Mouse (Mus musculus): ENCODE data around the gene Taf8. TPM values are rescaled to one million over a fixed set of nuclear protein-coding genes. Genes with fewer than 3 reads are reported as not detected.

Gene Taf8
- total RNA-seq (2014; rRNA removed) (17.9 and 22.2 TPM in 2 replicates), polyA plus RNA-seq (2015; fragmentation: Nextera tagmentation; extraction: Ambion mirVana) (11.8 and 12.3 TPM in 2 replicates)

- Histone ChIP-seq H3K4me2 (ENCODE audit: low read depth, low read length) (peak within 1 kb of the TSS; percentile 91), H3K9ac (replicated peaks; ENCODE audit: low read length) (peak within 1 kb of the TSS; percentile 66), H3K27me3 (ENCODE audit: insufficient read depth, low read length) (no peaks in the 10 kb centered on the region), H3K4me1 (ENCODE audit: insufficient read depth, low read length) (peaks cover 12% of the 10 kb centered on the region), H3K9me3 (ENCODE audit: low read length) (no peaks in the 10 kb centered on the region), H3K36me3 (ENCODE audit: insufficient read depth, low read length) (peaks cover 16% of the 10 kb centered on the region), H3K27ac (peak within 1 kb of the TSS; percentile 77), H3K4me3 (ENCODE audit: low read length) (peak within 1 kb of the TSS; percentile 58)
- ATAC-seq, result peak; percentile 98
- peak; percentile 96 for DNase-seq (ENCODE audit: low spot score)
- 2% methylated on average over 40 of the region's 40 CpGs for WGBS
- TF ChIP-seq CTCF (IDR thresholded peaks at IDR 0.05; ENCODE audit: low read depth), result no peak
These were observed at the start of gene Taf8 for GRCm38 (mm10) chr17:47501946-47502706. TSS of gene Taf8 (minus strand) at chr17:47502292.

GRCm38 (mm10) chr17:47551049-47551448, 49.0 kb upstream of the Taf8 start:
- ATAC-seq (no peak), DNase-seq (ENCODE audit: low spot score) (no peak)
- no peaks in the 10 kb centered on the region for H3K27me3 ChIP-seq (ENCODE audit: insufficient read depth, low read length)
- H3K27ac ChIP-seq, result no peak overlapping the region
- no peak overlapping the region for H3K9ac ChIP-seq (replicated peaks; ENCODE audit: low read length)
- no peak for TF ChIP-seq CTCF (IDR thresholded peaks at IDR 0.05; ENCODE audit: low read depth)
- no peak overlapping the region for H3K4me2 ChIP-seq (ENCODE audit: low read depth, low read length)
- H3K4me1 ChIP-seq (ENCODE audit: insufficient read depth, low read length), result no peaks in the 10 kb centered on the region
- H3K4me3 ChIP-seq (ENCODE audit: low read length), result no peak overlapping the region
- H3K36me3 ChIP-seq (ENCODE audit: insufficient read depth, low read length), result no peaks in the 10 kb centered on the region
- H3K9me3 ChIP-seq (ENCODE audit: low read length), result no peaks in the 10 kb centered on the region
- 70% methylated on average over 7 of the region's 7 CpGs for WGBS

GRCm38 (mm10) chr17:47545861-47546331, 43.8 kb upstream of the Taf8 start:
- Histone ChIP-seq H3K4me1 (ENCODE audit: insufficient read depth, low read length) (no peaks in the 10 kb centered on the region), H3K4me2 (ENCODE audit: low read depth, low read length) (peak overlapping the region; percentile 36), H3K27ac (peak overlapping the region; percentile 41; the same call in 1 of the 2 replicates), H3K9me3 (ENCODE audit: low read length) (no peaks in the 10 kb centered on the region), H3K9ac (replicated peaks; ENCODE audit: low read length) (no peak overlapping the region), H3K27me3 (ENCODE audit: insufficient read depth, low read length) (no peaks in the 10 kb centered on the region), H3K36me3 (ENCODE audit: insufficient read depth, low read length) (no peaks in the 10 kb centered on the region), H3K4me3 (ENCODE audit: low read length) (no peak overlapping the region)
- peak; percentile 61 for DNase-seq (ENCODE audit: low spot score)
- peak; percentile 78 for ATAC-seq
- no peak for TF ChIP-seq CTCF (IDR thresholded peaks at IDR 0.05; ENCODE audit: low read depth)
- WGBS, result 60% methylated on average over 17 of the region's 17 CpGs

GRCm38 (mm10) chr17:47545154-47545553, 43.1 kb upstream of the Taf8 start:
- Histone ChIP-seq H3K36me3 (ENCODE audit: insufficient read depth, low read length) (no peaks in the 10 kb centered on the region), H3K9me3 (ENCODE audit: low read length) (no peaks in the 10 kb centered on the region), H3K4me2 (ENCODE audit: low read depth, low read length) (no peak overlapping the region), H3K4me3 (ENCODE audit: low read length) (no peak overlapping the region), H3K27me3 (ENCODE audit: insufficient read depth, low read length) (no peaks in the 10 kb centered on the region), H3K4me1 (ENCODE audit: insufficient read depth, low read length) (no peaks in the 10 kb centered on the region), H3K27ac (no peak overlapping the region), H3K9ac (replicated peaks; ENCODE audit: low read length) (no peak overlapping the region)
- TF ChIP-seq CTCF (IDR thresholded peaks at IDR 0.05; ENCODE audit: low read depth), result no peak
- DNase-seq (ENCODE audit: low spot score) (no peak), ATAC-seq (no peak)
- 85% methylated on average over 12 of the region's 12 CpGs for WGBS

GRCm38 (mm10) chr17:47543051-47543650, 41.1 kb upstream of the Taf8 start:
- Histone ChIP-seq H3K9me3 (ENCODE audit: low read length) (no peaks in the 10 kb centered on the region), H3K27ac (no peak overlapping the region), H3K4me1 (ENCODE audit: insufficient read depth, low read length) (no peaks in the 10 kb centered on the region), H3K4me2 (ENCODE audit: low read depth, low read length) (no peak overlapping the region), H3K9ac (replicated peaks; ENCODE audit: low read length) (no peak overlapping the region), H3K4me3 (ENCODE audit: low read length) (no peak overlapping the region), H3K27me3 (ENCODE audit: insufficient read depth, low read length) (no peaks in the 10 kb centered on the region), H3K36me3 (ENCODE audit: insufficient read depth, low read length) (no peaks in the 10 kb centered on the region)
- WGBS, result 66% methylated on average over 7 of the region's 7 CpGs
- ATAC-seq, result no peak
- TF ChIP-seq CTCF (IDR thresholded peaks at IDR 0.05; ENCODE audit: low read depth), result no peak
- DNase-seq (ENCODE audit: low spot score), result no peak

- Histone ChIP-seq H3K27me3 (ENCODE audit: insufficient read depth, low read length) (no peaks in the 10 kb centered on the region), H3K4me3 (ENCODE audit: low read length) (no peak overlapping the region), H3K9me3 (ENCODE audit: low read length) (no peaks in the 10 kb centered on the region), H3K27ac (no peak overlapping the region), H3K9ac (replicated peaks; ENCODE audit: low read length) (no peak overlapping the region), H3K36me3 (ENCODE audit: insufficient read depth, low read length) (no peaks in the 10 kb centered on the region), H3K4me2 (ENCODE audit: low read depth, low read length) (no peak overlapping the region), H3K4me1 (ENCODE audit: insufficient read depth, low read length) (no peaks in the 10 kb centered on the region)
- WGBS, result 67% methylated on average over 5 of the region's 5 CpGs
- DNase-seq (ENCODE audit: low spot score) (no peak), ATAC-seq (no peak)
- TF ChIP-seq CTCF (IDR thresholded peaks at IDR 0.05; ENCODE audit: low read depth), result no peak
These were observed 40.0 kb upstream of the Taf8 start for GRCm38 (mm10) chr17:47542061-47542460.

Measured in hindbrain, postnatal 0 days (tissue).